15 mouse cellular contexts compared by ENCODE assay signal in the genomic region with DNA sequence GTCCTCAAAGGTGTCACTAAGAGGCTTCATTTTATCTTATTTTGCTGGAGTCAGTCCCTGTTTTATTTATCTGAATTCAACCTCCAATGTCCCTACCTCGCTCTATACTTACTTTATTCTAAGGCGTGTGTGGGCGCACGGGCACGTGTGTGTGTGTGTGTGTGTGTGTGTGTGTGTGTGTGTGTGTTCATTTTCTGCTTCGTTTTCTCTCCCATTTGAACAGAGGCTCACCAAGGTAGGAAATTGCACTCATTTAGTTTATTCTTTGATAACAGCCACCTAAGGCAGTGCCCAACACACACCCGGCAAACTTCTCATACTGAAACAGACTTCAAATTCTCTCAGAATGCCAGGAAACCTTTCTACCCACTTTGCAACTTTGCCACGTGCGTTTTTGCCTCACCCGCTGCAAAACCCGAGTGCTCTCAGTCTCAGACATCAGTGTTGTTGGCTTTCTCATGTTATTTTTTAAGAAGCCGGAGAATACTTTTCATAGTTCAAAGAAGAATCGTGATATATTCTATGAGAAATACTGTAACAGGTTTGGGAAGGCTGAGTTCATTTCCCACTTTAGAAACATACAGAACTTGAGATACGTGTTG. TPM values are rescaled to one million over a fixed set of nuclear protein-coding genes. Genes with fewer than 3 reads are reported as not detected.
DNase-seq lines count a peak whose midpoint lies in the region; ATAC-seq and TF ChIP-seq lines count a peak whose summit lies in the region.
"Had no signal": no experiment of that assay in that cellular context is flagged by ENCODE, and none has a peak within 500 bp of the region (broad histone marks: within the 10 kb centered on the region; RNA-seq: fewer than 3 reads in every experiment).

No protein-coding gene starts in this region.

- H3K9ac ChIP-seq in heart, postnatal 0 days (replicated peaks; ENCODE audit: low read depth, low read length), result no peak overlapping the region
- H3K9ac ChIP-seq in liver, embryonic 14.5 days (replicated peaks), result no peak overlapping the region
- H3K9ac ChIP-seq in stomach, postnatal 0 days (ENCODE audit: low read length), result no peak overlapping the region
- H3K9ac ChIP-seq: forebrain, embryonic 15.5 days had no signal

- ATAC-seq in heart, postnatal 0 days (ENCODE audit: insufficient read depth, low read depth), result no peak
- no peak for ATAC-seq in liver, embryonic 14.5 days (ENCODE audit: insufficient read depth)
- ATAC-seq in stomach, postnatal 0 days (ENCODE audit: low FRiP score, low TSS enrichment), result no peak
- no peak for ATAC-seq in frontal cortex, adult (ENCODE audit: low TSS enrichment)

- H3K9me3 ChIP-seq in heart, postnatal 0 days (replicated peaks; ENCODE audit: control insufficient read depth, low read length), result no peaks in the 10 kb centered on the region
- no peaks in the 10 kb centered on the region for H3K9me3 ChIP-seq in liver, embryonic 14.5 days (ENCODE audit: control insufficient read depth, low read length)
- H3K9me3 ChIP-seq in stomach, postnatal 0 days (ENCODE audit: control insufficient read depth, low read length), result no peaks in the 10 kb centered on the region
- H3K9me3 ChIP-seq: forebrain, embryonic 15.5 days; kidney, embryonic 15.5 days; limb, embryonic 13.5 days; midbrain, embryonic 10.5 days; neural tube, embryonic 13.5 days had no signal

- no peak for TF ChIP-seq CTCF in heart, postnatal 0 days (IDR thresholded peaks at IDR 0.05; ENCODE audit: low read depth)
- no peak for TF ChIP-seq CTCF in liver, embryonic 14.5 days (IDR thresholded peaks at IDR 0.05; ENCODE audit: low read depth)
- no peak for TF ChIP-seq CTCF in stomach, postnatal 0 days (IDR thresholded peaks at IDR 0.05; ENCODE audit: low read depth)

- H3K27me3 ChIP-seq in heart, postnatal 0 days (ENCODE audit: control insufficient read depth, insufficient read depth, low read length), result no peaks in the 10 kb centered on the region
- no peaks in the 10 kb centered on the region for H3K27me3 ChIP-seq in liver, embryonic 14.5 days (ENCODE audit: control insufficient read depth, insufficient read depth, low read length)
- no peaks in the 10 kb centered on the region for H3K27me3 ChIP-seq in stomach, postnatal 0 days (ENCODE audit: control insufficient read depth, insufficient read depth, low read length)
- H3K27me3 ChIP-seq: forebrain, embryonic 15.5 days; kidney, embryonic 15.5 days; limb, embryonic 13.5 days; neural tube, embryonic 13.5 days had no signal

- H3K4me2 ChIP-seq in heart, postnatal 0 days (ENCODE audit: low read depth, low read length), result peak overlapping the region; percentile 61
- H3K4me2 ChIP-seq in liver, embryonic 14.5 days (ENCODE audit: low read depth), result peak overlapping the region; percentile 60; the same call in 1 of the 2 replicates
- peak overlapping the region; percentile 57 for H3K4me2 ChIP-seq in stomach, postnatal 0 days (replicated peaks; ENCODE audit: low read depth)

- no peak for DNase-seq in heart, postnatal 0 days (ENCODE audit: low spot score)
- no peak for DNase-seq in heart, adult 18-20 months
- peak; percentile 15 for DNase-seq in thymus, postnatal 14 days
- no peak for DNase-seq in thymus, postnatal 0 days (ENCODE audit: low spot score)
- no peak for DNase-seq in liver, embryonic 14.5 days (ENCODE audit: low read depth in 3 of 3, low spot score in 3 of 3)
- no peak for DNase-seq in stomach, postnatal 0 days (ENCODE audit: low spot score)
- DNase-seq in cerebellum, postnatal 14 days, result no peak

- WGBS in heart, postnatal 0 days, result 73% methylated on average over 14 of the region's 14 CpGs
- WGBS in liver, embryonic 14.5 days (ENCODE audit: insufficient replicate concordance), result 66% methylated on average over 14 of the region's 14 CpGs
- 81% methylated on average over 14 of the region's 14 CpGs for WGBS in stomach, postnatal 0 days

- no peak overlapping the region for H3K27ac ChIP-seq in heart, postnatal 0 days (ENCODE audit: low read depth)
- H3K27ac ChIP-seq in liver, embryonic 14.5 days, result no peak overlapping the region
- H3K27ac ChIP-seq in stomach, postnatal 0 days (replicated peaks), result no peak overlapping the region
- H3K27ac ChIP-seq: forebrain, embryonic 15.5 days; limb, embryonic 13.5 days; midbrain, embryonic 10.5 days; neural tube, embryonic 13.5 days had no signal

- TF ChIP-seq EP300 in heart, postnatal 0 days (IDR thresholded peaks at IDR 0.05; ENCODE audit: low read depth), result no peak
- no peak for TF ChIP-seq EP300 in liver, embryonic 14.5 days (IDR thresholded peaks at IDR 0.05; ENCODE audit: low read depth)
- TF ChIP-seq EP300 in stomach, postnatal 0 days (optimal IDR thresholded peaks at IDR 0.05), result no peak

- H3K4me3 ChIP-seq in heart, postnatal 0 days (ENCODE audit: low read depth, low read length), result no peak overlapping the region
- H3K4me3 ChIP-seq in liver, embryonic 14.5 days (ENCODE audit: insufficient read depth in 1 of 2, low read depth in 2 of 2, low read length in 2 of 2), result no peak overlapping the region
- H3K4me3 ChIP-seq in stomach, postnatal 0 days (ENCODE audit: low read depth, low read length), result no peak overlapping the region

- H3K4me1 ChIP-seq in heart, postnatal 0 days (ENCODE audit: control insufficient read depth, insufficient read depth), result no peaks in the 10 kb centered on the region
- H3K4me1 ChIP-seq in liver, embryonic 14.5 days (replicated peaks; ENCODE audit: control insufficient read depth in 2 of 2, insufficient read depth in 2 of 2, low read length in 1 of 2), result peaks cover 0 to 3% of the 10 kb centered on the region in 2 experiments; a peak in 1 of 4 replicates
- no peaks in the 10 kb centered on the region for H3K4me1 ChIP-seq in stomach, postnatal 0 days (replicated peaks; ENCODE audit: control insufficient read depth, insufficient read depth)

- no peaks in the 10 kb centered on the region for H3K36me3 ChIP-seq in heart, postnatal 0 days (replicated peaks; ENCODE audit: control insufficient read depth, insufficient read depth, low read length)
- no peaks in the 10 kb centered on the region for H3K36me3 ChIP-seq in liver, embryonic 14.5 days (replicated peaks; ENCODE audit: control insufficient read depth, insufficient read depth, low read depth)
- no peaks in the 10 kb centered on the region for H3K36me3 ChIP-seq in stomach, postnatal 0 days (ENCODE audit: control insufficient read depth, insufficient read depth, low read length)
- H3K36me3 ChIP-seq: forebrain, embryonic 15.5 days; kidney, embryonic 15.5 days; limb, embryonic 13.5 days; midbrain, embryonic 10.5 days; neural tube, embryonic 13.5 days had no signal

RNA-seq across cellular contexts. Expression of a gene that starts 1.3 kb away (rescaled TPM):
- 14.4 and 30.1 TPM in 2 replicates for total RNA-seq in heart, postnatal 0 days (2014; rRNA removed; ENCODE audit: low replicate concordance)
- polyA plus RNA-seq in heart, postnatal 0 days (2015; fragmentation: Nextera tagmentation; extraction: Ambion mirVana), result 5.3 and 6.0 TPM in 2 replicates
- 10 to 100 TPM; 10.4 to 26.1 TPM for total RNA-seq in heart, adult 18-20 months (2021)
- polyA plus RNA-seq in thymus, postnatal 0 days (2015; fragmentation: Nextera tagmentation; extraction: Ambion mirVana), result 17.4 and 19.5 TPM in 2 replicates
- 0.42 and 1.4 TPM in 2 replicates for polyA plus RNA-seq in liver, embryonic 14.5 days (2012; rRNA removed)
- polyA plus RNA-seq in liver, embryonic 14.5 days (2014; fragmentation: Nextera tagmentation; extraction: Ambion mirVana), result 1.2 and 1.3 TPM in 2 replicates
- 2.9 and 3.2 TPM in 2 replicates for polyA plus RNA-seq in stomach, postnatal 0 days (2015; fragmentation: Nextera tagmentation; extraction: Ambion mirVana)

RNA-seq across cellular contexts. Expression of a gene that starts 31.0 kb away (rescaled TPM):
- 5.4 and 6.0 TPM in 2 replicates for total RNA-seq in heart, postnatal 0 days (2014; rRNA removed; ENCODE audit: low replicate concordance)
- 5.3 and 5.4 TPM in 2 replicates for polyA plus RNA-seq in heart, postnatal 0 days (2015; fragmentation: Nextera tagmentation; extraction: Ambion mirVana)
- 10 to 100 TPM in 1 of 2 experiments, 1 to 10 TPM in 1; 8.5 to 31.7 TPM for total RNA-seq in heart, adult 18-20 months (2021)
- 23.4 and 26.8 TPM in 2 replicates for polyA plus RNA-seq in thymus, postnatal 0 days (2015; fragmentation: Nextera tagmentation; extraction: Ambion mirVana)
- 0.54 and 0.80 TPM in 2 replicates for polyA plus RNA-seq in liver, embryonic 14.5 days (2012; rRNA removed)
- polyA plus RNA-seq in liver, embryonic 14.5 days (2014; fragmentation: Nextera tagmentation; extraction: Ambion mirVana), result 2.5 and 2.7 TPM in 2 replicates
- 3.8 and 4.2 TPM in 2 replicates for polyA plus RNA-seq in stomach, postnatal 0 days (2015; fragmentation: Nextera tagmentation; extraction: Ambion mirVana)

RNA-seq across cellular contexts. Expression of a gene that starts 33.5 kb away (rescaled TPM):
- total RNA-seq in heart, postnatal 0 days (2014; rRNA removed; ENCODE audit: low replicate concordance), result not detected in 2 replicates
- not detected in 2 replicates for polyA plus RNA-seq in heart, postnatal 0 days (2015; fragmentation: Nextera tagmentation; extraction: Ambion mirVana)
- total RNA-seq in heart, adult 18-20 months (2021), result under 1 TPM; 0.27 to 0.41 TPM
- polyA plus RNA-seq in thymus, postnatal 0 days (2015; fragmentation: Nextera tagmentation; extraction: Ambion mirVana), result 0.04 TPM in 2 replicates
- 0.01 and 0.03 TPM in 2 replicates for polyA plus RNA-seq in liver, embryonic 14.5 days (2012; rRNA removed)
- polyA plus RNA-seq in liver, embryonic 14.5 days (2014; fragmentation: Nextera tagmentation; extraction: Ambion mirVana), result not detected in 2 replicates
- not detected in 2 replicates for polyA plus RNA-seq in stomach, postnatal 0 days (2015; fragmentation: Nextera tagmentation; extraction: Ambion mirVana)
- total RNA-seq: layer of hippocampus, postnatal 14 days had no signal
- polyA plus RNA-seq: embryonic facial prominence, embryonic 11.5 days; forebrain, embryonic 15.5 days; limb, embryonic 13.5 days; midbrain, embryonic 10.5 days; neural tube, embryonic 13.5 days had no signal

RNA-seq across cellular contexts. Expression of a gene that starts 59.3 kb away (rescaled TPM):
- 6.6 and 17.2 TPM in 2 replicates for total RNA-seq in heart, postnatal 0 days (2014; rRNA removed; ENCODE audit: low replicate concordance)
- polyA plus RNA-seq in heart, postnatal 0 days (2015; fragmentation: Nextera tagmentation; extraction: Ambion mirVana), result 3.0 and 3.6 TPM in 2 replicates
- 10 to 100 TPM; 11.5 to 24.6 TPM for total RNA-seq in heart, adult 18-20 months (2021)
- 19.3 and 19.6 TPM in 2 replicates for polyA plus RNA-seq in thymus, postnatal 0 days (2015; fragmentation: Nextera tagmentation; extraction: Ambion mirVana)
- 0.81 and 1.3 TPM in 2 replicates for polyA plus RNA-seq in liver, embryonic 14.5 days (2012; rRNA removed)
- polyA plus RNA-seq in liver, embryonic 14.5 days (2014; fragmentation: Nextera tagmentation; extraction: Ambion mirVana), result 1.8 and 2.2 TPM in 2 replicates
- 2.8 and 3.7 TPM in 2 replicates for polyA plus RNA-seq in stomach, postnatal 0 days (2015; fragmentation: Nextera tagmentation; extraction: Ambion mirVana)
